Mouse (Mus musculus): Measurements from ENCODE around the gene Diras1.
"Not testable (repeated sequence)": the region's sequence is repeated elsewhere in the genome, so short reads cannot be mapped to it uniquely, and the experiment has no call there.

The Diras1 gene

DNA sequence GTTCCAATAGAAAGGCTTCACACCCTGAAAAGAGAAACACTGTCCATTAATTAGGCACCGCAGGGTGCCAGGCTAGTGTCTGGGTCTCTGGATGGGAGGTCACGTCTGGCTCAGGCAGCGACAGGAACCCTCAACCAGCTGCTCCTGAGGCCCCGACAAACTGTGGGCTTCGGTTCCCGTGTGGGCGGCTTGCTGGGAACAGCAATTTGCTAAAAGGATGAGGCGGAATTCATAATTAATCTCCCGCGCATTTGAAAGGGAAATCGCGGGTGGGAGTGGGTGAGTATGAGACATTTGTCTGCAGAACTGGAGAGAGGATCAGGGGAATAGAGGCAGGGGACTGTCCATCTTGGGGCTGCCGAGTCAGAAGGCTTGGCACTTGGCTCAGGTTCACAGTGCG, 27.4 kb downstream of the Diras1 start:
- DNase-seq (ENCODE audit: low read depth), result no peak

DNA sequence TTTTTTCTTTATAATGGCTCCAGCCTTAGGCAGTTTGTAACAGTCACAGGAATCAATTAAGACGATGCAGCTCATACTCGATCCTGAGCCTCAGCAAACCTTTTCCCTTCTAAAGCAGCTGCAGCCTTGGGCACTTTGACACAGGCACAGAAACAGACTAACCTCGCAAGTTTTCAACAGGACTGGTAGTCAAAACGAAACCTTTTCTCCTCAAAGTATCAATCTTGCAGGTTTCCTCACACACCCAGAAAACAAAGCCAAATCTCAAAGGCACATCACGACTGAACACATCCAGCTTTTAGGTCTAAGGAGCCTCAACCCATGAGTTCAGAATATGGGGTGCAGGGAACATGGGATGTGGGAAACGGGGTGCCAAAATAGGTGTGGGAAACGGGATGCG, 28.1 kb downstream of the Diras1 start:
- DNase-seq (ENCODE audit: low read depth), result no peak

DNA sequence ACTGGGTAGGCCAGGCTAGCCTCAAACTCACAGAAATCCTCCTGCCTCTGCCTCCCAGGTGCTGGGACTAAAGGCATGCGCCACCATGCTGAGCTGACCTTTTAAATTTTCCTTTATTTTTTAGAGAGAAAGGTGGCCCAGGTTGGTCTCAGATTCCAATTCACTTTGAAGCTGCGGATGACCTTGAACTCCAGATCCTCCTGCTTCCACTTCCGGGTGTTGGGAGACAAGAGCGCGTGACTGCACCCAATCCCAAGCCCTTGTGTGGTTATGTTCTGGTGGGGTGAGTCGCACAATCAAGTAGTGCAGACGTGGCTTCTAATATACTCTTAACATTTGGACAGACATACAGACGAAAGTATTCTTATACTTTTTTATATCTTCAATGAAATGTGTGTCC, 29.0 kb downstream of the Diras1 start:
- no peak for DNase-seq (ENCODE audit: low read depth)

GRCm38 (mm10) chr10:80995091-80995632, 30.3 kb downstream of the Diras1 start:
- DNase-seq (ENCODE audit: low read depth), result peak; percentile 56

GRCm38 (mm10) chr10:80994621-80995020, 30.8 kb downstream of the Diras1 start:
- DNase-seq (ENCODE audit: low read depth), result no peak

- DNase-seq (ENCODE audit: low read depth), result no peak
Measured at GRCm38 (mm10) chr10:80993276-80993675, 32.2 kb downstream of the Diras1 start.

DNA sequence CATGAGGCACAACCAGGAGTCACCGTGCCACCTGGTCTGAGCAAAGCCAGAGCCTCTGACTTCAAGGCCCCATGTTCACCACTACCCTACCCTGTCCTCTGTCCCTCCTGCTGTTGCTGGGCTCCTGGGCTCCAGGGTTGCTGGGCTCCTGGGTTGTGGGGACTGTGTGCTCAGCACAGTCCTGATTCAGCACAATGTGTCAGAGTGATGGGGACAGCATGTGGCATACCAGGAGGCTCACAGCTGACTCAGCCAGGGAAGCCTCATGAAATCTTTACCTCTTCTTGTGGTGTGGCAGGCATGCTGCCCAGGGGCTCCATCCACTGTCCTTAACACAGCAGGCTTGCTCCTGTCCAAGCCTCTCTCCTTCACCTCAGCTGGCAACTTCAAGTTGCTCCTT, 33.5 kb downstream of the Diras1 start:
- no peak for DNase-seq (ENCODE audit: low read depth)

DNA sequence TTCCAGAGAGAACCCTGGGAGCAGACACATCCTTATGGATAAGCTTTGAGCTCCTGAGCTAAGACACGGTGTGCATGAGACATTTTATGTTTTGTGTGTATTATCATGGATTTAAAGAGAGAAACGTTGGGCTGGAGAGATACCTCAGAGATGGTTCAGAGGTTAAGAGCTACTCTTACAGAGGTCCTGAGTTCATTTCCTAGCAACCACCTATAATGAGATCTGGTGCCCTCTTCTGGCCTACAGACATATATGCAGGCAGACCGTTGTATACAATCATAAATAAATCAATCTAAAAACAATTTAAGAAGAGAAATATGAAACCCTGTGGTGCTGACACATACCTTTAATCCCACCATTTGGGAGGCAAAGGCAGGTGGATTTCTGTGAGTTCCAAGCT, 34.5 kb downstream of the Diras1 start:
- DNase-seq (ENCODE audit: low read depth), result no peak

DNA sequence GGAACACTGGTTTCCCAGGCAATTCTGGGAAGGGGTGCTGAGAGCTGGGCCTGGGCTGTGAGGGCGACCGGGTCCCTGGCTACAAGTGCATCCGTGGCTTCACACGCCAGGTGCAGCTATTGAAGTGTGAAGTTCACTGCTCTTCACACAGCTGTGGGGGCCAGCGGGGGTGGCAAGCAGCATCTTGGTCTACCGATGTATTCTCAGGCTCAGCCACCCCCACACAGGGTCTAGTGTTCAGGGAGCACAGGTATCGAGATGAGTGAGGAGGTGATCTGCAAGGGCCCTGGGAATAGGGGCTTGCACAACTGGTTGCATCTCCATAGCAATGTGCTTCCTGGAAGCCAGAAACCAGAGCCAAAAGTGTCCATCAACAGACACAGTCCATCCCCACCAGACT, 35.1 kb downstream of the Diras1 start:
- no peak for DNase-seq (ENCODE audit: low read depth)

GRCm38 (mm10) chr10:80989854-80990253, 35.6 kb downstream of the Diras1 start:
- DNase-seq (ENCODE audit: low read depth), result not testable (repeated sequence)

DNA sequence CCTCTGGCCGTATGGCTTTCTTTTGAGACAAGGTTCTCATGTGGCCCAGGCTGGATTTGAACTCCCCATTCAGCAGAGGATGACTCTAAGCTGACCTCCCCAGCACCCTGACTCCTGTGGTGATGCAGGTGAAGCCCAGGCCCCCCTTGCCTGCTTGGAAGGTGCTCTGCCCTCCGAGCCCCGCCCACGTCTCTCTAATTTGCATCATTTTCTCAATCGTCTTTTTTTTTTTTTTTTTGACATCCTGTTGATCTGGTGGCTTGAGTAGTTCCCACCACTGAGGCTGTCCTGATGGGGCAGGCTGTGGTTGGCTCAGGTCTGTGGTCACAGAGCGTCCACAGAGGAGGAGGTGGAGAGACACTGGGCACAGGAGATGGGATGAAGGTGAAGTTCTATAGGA, 36.0 kb downstream of the Diras1 start:
- DNase-seq (ENCODE audit: low read depth), result no peak

GRCm38 (mm10) chr10:80987709-80988441, 37.6 kb downstream of the Diras1 start:
- peak; percentile 59 for DNase-seq (ENCODE audit: low read depth)

- DNase-seq (ENCODE audit: low read depth), result no peak
Measured at GRCm38 (mm10) chr10:80986754-80987153, 38.7 kb downstream of the Diras1 start.

DNA sequence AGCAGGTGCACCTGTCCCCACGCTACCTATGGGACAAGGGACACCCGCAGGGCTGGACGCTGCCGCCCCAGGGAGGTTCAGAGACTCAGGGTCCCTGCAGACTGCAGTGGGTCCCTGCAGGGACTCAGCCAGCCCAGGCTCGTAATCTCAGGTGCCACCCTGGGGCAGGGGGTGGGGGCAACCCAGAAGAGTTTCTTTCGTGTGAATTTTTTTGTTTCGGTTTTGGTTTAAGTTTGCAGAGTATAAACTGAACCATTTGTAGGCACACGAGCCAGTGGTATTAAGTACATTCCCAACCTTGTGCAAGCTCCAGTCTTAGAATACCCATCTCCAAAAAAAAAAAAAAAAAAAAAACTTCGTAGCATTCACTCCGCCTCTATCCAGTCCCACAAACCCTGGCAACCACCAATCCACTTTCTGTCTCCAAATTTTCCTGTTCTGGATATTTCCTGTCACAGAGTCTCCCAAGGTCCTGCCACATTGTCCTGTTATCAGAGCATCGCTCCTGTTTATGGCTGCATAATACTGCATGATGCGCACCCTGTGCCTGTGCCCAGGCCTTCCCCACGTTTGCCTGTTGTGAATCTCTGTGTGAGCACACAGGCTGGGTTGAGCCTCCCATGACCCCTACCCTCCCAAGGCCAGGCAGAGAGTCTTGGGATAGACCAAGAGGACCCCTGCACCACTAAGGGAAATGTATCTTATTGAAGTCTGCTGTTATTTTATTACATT, 39.3 kb downstream of the Diras1 start:
- no peak for DNase-seq (ENCODE audit: low read depth)

- DNase-seq (ENCODE audit: low read depth), result no peak
Measured at GRCm38 (mm10) chr10:80985241-80985969, 40.1 kb downstream of the Diras1 start.

DNA sequence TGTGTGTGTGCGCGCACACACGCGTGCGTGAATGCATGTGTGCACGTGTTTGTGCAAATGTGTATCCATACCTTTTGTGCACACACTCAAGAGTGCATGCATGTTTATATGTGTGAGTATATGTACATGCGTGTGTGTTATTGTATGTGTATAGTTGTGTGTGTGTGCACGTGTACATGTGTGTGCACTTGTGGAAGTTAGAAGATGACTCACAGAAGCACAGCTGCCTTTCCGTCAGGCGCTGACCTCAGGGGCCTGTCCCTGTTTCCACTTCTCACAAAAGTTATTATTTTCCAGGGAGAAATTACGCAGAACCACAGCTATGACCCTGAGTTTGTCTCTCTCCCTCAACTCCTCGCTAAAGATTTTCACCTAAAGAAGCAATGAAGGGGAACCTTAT, 41.2 kb downstream of the Diras1 start:
- DNase-seq (ENCODE audit: low read depth), result no peak

DNA sequence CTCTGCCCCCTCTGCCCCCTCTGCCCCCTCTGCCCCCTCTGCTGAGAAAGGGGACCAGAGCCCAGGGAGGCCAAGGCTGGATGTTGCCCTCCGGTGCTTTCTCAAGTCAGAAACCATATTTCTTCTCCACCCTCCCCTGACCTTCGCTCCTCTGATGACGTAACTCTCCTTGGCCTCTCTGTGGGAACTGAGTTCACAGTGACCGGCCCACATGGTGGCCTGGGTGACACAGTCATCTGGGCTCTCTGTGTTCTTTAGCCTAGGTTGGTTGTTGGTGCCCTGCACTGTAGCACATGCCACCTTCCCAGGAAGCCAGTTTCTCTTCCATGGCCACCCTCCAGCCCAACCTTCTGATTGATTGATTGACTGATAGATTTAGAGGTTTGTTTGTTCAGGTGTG, 43.1 kb downstream of the Diras1 start:
- DNase-seq (ENCODE audit: low read depth), result no peak

DNA sequence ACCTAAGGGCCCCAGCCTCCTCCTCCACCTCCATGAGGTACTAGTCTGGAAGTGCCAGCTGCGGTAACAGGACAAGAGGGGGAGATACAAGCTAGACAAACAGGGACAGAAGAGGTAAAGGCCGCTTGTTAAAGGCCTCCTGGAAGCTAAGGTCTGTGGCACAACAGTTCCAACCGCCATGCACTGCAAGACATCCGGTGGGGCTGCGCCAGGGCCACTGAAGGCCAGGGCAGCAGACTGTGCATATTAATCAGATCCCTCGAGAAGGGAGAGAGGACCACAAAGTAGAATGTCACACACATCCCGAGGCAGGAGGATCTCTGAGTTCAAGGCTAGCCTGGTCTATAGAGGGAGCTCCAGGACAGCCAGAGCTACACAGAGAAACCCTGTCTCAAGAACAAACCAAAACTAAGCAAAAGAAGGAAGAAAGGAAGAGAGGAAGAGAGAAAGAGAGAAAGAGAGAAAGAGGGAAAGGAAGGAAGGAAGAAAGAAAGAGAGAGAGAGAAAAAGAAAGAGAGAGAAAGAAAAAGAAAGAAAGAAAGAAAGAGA, 43.8 kb downstream of the Diras1 start:
- DNase-seq (ENCODE audit: low read depth), result no peak

DNA sequence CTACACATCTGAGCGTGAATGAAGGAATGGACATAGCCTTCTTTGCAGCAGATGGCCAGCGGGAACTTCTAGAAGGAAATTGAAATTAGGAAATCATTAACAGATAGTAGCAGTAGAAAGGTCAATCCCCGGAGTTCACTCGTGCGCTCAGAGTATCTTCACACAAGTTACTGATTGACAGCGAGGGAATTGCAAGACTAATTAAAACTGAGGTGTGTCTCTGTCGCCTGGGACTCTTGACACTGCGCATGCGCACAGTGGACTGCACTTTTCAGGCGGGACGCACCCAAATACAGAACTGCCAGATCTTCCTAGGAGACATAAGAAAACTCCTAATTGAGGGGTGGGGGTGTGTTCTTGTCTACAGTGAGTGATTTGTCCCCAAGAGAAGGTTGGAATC, 50.0 kb downstream of the Diras1 start:
- DNase-seq (ENCODE audit: low read depth), result no peak

DNA sequence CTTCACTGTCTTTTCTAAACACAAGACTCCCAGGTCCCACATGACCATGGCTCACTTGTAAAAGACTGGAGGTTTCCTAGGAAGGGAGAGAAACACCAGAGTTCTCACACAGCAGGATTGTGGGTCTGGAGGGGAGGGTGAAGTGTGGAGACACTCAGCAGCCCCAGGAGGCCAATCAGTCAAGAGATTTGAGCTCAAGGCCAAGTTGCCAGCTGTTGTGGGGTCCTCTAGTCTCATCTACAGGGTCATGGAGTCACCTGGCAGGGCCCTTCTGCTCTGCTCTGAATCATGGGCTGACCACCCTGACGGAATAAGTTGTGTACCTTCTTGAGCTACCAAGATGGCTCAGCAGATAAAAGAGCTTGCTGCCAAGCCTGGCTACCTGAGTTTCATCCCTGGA, 51.7 kb downstream of the Diras1 start:
- DNase-seq (ENCODE audit: low read depth), result no peak

GRCm38 (mm10) chr10:80972071-80972987, 53.1 kb downstream of the Diras1 start:
- DNase-seq (ENCODE audit: low read depth), result no peak
